Mouse (Mus musculus): ENCODE data around the gene Usp18.

The Usp18 gene

GRCm38 (mm10) chr6:121304630-121305029, 58.9 kb downstream of the Usp18 start:
- no peak for DNase-seq

GRCm38 (mm10) chr6:121305571-121305970, 59.9 kb downstream of the Usp18 start:
- DNase-seq, result no peak

- DNase-seq, result no peak
These were observed 65.3 kb downstream of the Usp18 start for GRCm38 (mm10) chr6:121310984-121311383.

GRCm38 (mm10) chr6:121319099-121319498, 73.4 kb downstream of the Usp18 start:
- DNase-seq, result no peak
